Mouse (Mus musculus) frontal cortex, adult (tissue): Measurements from ENCODE around the gene Cgnl1.

Source experiments
- ATAC-seq: cut with Nextera tagmentation; 2 replicates; pipeline ENCODE4 v1.9.2; 2017; ENCODE audit warnings: mild to moderate bottlenecking, moderate library complexity, mixed read lengths; ENCODE audit not compliant: low TSS enrichment

The Cgnl1 gene

DNA sequence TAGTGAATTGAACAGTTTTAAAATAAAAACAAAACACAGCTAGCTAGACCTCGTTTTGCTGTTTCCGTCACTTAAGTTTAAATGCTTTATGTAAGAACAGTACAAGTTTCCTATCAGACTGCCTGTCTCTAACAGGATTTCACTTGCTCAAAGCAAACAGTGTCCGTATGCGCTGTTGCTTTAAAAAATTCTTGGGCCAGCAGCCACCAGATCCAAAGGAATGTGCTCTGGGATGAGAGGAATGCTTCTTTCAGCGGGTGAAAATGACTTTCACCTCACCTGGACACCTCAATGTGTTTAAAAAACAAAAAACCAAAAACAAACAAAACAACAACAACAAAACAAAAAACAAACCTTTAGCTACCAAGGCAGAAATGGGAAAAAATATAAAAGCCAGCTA, 54.4 kb downstream of the Cgnl1 start:
- no peak for ATAC-seq

DNA sequence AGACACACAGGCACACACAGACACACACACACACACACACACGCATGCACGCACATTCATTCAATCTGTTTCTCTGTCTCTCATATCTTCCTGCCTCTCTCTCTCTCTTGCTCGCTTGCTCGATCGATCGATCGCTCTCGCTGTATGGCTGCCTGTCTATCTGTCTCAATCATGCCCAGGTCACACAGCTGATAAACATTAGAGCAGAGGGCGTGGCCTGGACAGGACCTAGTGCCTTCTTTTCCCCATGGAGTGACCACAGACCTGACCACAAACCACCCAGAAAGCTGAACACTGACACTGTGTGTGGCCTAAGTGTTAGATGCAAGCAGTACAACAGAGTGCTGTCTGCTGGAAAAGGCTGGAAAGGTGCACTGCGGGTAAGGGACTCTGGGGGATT, 60.6 kb downstream of the Cgnl1 start:
- no peak for ATAC-seq

DNA sequence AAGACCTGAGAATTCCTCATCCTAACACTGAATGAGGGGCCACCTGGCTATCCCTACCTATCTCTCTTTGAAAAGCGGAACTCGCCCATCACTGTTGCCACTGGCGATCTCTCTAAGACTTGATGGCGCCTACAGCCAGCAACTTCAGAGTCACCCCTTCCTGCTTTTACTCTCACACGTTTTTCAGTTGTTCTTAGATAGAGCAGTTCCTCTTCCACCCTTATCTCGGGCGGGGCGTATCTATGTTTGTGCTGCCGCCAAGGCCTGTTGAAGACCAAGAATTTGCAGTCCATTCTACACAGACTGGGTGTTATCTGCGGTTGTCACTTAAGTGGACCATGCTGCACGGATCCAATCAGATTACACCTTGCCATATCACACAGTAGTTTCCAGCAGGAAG, 62.2 kb downstream of the Cgnl1 start:
- ATAC-seq = no peak

DNA sequence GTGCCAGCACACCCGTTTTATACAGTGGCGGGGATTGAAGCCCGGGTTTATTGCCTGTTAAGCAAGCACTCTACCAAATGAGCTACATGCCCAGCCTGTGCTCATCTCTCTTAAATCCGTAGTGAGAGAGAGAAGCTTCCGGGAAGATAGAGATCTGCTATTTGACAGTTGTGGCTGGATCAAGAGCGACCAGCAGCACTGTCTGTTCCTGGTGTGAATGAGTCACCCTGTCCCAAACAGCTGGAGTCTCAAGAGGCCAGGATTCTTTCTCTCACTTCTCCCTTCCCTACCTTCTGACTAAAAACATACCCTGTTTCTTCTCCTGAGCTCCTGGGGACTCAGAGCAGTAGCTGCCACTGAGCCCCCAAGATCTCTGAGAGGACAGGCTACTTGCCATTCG, 63.4 kb downstream of the Cgnl1 start:
- no peak for ATAC-seq

- ATAC-seq = no peak
Observed at GRCm38 (mm10) chr9:71704332-71705014, 66.9 kb downstream of the Cgnl1 start.

DNA sequence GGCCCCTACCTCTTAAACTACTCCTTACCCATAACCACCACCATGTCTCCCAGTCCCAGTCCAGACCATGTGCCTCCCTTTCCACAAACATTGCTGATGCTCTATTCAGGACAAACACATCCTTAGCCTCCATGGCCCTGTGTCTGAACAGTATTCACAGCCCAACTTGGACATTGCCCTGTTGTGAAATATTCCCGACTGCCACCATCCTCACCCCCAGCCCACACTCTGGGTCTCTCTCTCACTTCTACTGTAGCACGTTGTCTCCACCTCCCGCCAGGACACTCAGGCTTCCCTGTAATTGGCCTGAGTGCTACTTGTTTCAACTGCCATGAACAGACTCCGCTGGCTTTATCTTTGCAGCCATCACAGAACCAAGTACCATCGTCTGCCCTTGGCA, 72.3 kb downstream of the Cgnl1 start:
- no peak for ATAC-seq

- no peak for ATAC-seq
Observed at GRCm38 (mm10) chr9:71698116-71698515, 73.3 kb downstream of the Cgnl1 start.

- no peak for ATAC-seq
Observed at GRCm38 (mm10) chr9:71697189-71697588, 74.2 kb downstream of the Cgnl1 start.

- no peak for ATAC-seq
Observed at GRCm38 (mm10) chr9:71696762-71697161, 74.6 kb downstream of the Cgnl1 start.

GRCm38 (mm10) chr9:71695133-71695532, 76.3 kb downstream of the Cgnl1 start:
- ATAC-seq = no peak

DNA sequence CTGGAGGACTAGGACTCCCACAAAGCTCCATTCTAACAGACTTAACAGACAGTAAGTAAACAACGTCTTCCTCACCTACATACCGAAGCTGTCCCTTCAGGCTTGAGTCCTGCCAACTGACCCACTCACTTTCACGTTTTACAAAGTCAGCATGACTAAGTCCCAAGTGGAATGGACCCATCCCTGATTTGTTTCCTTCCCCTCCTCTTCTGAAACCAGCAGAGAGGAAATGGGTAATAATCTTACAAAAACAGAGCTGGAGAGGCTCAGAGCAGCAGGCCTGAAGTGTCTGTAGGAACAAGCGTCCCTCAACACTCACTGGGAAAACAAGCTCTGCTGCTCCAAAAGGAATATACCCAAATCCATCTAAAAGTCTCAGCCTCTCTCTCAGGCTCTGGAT, 77.2 kb downstream of the Cgnl1 start:
- ATAC-seq = no peak

DNA sequence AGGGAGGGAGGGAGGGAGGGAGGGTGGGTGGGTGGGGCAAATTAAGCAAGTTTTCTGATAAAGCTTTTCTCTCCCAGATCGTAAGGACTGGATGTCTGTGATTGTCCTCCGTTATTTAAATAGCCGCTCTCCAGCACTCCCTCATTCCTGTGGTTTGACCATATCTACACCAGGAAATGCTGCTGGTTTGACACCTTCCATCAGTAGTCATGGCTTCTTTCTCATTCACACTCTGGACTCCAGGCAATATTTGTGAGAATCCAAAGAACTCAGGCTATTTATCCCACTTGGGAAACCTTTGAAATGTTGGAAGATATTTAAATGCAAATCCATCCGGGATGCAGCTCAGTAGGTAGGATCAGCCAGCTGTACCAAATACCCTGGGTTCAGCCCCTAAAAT, 77.6 kb downstream of the Cgnl1 start:
- ATAC-seq = no peak

DNA sequence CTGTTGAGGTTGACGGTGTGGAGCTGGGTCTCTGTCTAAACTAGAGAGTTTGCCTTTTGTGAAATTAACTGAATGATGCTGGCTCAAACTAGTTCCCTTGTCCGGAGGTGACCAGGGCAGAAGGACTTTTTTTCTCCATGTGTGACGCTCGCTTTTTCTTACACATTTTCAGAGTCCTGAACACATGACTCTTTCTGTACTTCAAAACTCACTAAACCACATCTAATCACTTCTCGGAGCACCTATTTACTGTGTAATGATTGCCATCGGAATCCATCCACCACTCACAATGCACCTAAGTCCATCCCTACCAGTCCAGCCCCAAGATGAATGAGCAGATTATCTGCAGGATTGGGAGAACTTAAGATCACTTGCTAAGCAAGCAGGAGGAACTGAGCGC, 79.2 kb downstream of the Cgnl1 start:
- ATAC-seq = no peak

DNA sequence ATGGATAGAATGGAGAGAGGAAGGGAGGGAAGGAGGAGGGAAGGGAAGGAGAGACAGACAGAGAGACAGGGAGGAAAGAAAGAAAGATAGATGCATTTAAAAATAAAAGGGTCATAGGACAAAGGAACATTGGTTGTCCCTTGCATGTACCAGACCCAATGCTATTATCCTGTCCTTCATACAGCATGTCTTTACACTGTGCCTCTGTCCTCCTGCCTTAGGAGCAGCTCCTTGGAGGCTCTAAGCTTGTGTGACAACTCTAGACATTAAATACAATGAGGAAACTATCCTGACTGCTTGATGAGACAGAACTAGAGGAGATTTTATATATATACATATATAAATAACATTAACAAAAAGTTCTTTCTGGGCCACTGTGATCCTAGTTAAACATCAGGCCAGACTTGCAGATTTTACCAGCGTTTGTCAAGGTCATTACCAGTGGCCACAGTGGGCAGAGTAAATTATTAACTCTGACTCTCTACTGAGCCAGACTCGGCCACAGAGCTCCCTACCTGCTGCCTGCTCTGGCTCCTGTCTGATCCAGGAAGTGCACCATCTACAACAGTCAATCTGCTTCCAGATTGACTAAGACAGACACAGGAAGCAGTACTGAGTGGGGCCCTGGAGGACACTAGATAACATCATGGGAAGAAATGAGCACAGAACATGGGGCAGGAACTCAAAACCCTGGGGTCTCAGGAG, 81.9 kb downstream of the Cgnl1 start:
- ATAC-seq = no peak

GRCm38 (mm10) chr9:71686463-71686862, 84.9 kb downstream of the Cgnl1 start:
- no peak for ATAC-seq

DNA sequence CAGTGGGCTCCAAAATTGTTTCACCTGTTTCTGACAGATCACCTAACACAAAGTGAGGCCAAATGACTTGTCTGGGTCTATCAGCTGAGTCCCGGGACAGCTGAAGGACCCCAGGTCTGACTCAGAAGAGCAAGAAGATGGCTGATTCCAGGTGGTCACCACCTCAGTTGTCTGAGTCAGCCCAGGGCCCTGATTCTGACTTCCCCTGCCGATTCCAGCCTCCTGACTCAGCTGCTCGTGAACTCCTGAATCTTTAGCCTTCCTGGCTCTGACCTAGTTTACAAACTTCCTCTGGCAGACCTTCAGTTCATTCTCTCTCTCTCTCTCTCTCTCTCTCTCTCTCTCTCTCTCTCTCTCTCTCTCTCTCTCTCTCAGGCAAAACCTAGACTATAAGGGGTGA, 86.6 kb downstream of the Cgnl1 start:
- ATAC-seq = no peak

GRCm38 (mm10) chr9:71680381-71680780, 91.0 kb downstream of the Cgnl1 start:
- ATAC-seq = no peak

DNA sequence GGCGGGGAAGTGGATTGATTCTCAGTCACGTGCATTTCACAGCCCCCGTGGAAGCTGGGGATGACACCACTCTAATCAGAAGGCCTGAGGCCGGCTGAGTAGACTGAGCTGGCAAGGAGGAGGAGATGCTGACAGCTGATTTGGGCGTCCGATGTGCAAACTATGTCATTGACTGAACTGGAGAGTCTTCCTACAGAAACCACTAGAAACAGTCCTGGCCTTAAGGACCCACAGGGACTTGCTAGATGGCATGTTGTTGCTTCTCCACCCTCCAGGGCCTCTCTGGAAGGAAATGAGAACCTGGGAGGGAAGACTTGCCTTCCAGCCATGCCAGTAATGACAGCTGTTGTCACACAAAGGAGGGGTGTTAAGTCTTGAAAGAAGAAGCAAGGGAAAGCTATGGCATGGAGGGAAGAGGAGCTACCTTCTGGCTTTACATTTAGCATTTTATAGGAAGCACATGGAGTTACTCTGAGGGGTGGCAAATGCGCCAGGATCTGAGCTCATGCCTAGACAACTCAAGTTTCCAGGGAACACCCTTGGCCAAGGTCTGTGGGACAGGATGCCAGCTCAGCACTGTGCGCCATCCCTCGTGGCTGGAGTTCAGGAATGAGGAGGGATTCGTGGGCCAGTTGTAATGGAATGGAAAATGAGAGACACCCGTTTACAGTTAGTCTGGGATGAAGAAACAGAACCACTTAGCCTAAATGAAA, 92.1 kb downstream of the Cgnl1 start:
- ATAC-seq = no peak

DNA sequence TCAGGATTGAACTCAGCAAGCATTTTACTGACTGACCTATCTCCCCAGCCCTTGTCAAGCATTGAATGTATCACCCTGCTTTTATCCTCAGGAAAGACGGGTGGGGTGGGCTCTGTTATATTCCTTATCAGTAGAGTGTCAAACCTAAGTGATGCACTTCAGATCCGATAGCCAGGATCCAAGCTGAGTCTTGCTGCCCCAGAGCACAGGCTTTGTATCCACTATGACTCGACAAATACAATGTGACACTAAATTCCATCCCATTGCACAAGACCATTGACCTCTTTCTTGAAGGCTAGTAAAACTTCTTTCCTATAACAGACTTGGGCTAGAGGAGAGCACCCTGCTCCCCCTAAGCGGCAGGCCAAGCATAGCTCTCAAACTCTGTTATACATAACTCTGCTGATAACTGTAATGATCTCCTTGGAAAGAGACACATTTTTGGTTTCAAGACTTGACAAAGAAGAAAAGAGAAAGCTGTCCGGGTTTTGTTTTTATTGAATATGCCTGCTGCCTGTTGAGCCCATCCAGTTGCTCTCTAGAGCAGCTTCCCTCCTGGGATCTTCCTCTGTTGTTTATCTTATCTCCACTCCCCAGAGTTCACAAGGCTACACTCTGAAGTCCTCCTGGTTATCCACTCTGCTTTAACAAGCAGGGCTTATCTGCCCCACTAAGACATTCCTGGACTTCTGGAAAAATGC, 94.3 kb downstream of the Cgnl1 start:
- ATAC-seq = no peak

GRCm38 (mm10) chr9:71675799-71676414, 95.5 kb downstream of the Cgnl1 start:
- no peak for ATAC-seq

DNA sequence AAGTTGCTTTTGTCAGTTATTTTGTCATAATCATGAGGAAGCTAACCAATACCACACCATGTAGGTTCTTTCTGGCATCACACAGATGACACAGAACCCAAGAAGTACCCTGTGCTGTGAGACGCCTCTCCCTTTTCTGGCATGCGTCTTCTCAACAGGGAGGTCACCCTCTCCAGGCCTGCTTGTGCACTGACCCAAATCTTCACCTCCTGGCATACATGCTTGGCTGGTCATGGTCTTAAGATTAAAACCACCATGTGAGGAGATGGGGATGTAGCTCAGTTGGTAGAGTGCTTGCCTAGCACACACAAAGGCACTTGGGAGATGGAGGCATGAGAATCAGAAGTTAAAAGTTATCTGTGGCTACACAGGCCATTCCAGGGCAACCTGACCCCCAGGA, 96.2 kb downstream of the Cgnl1 start:
- ATAC-seq = no peak

- ATAC-seq = no peak
Observed at GRCm38 (mm10) chr9:71674476-71674875, 96.9 kb downstream of the Cgnl1 start.
